Mouse (Mus musculus) myocyte (in vitro differentiated cells): ENCODE measurements at regions not wholly inside any gene's neighbourhood (a gene's known extent, or its start where the extent isn't known, plus 50 kb on each side); places are given as distances from the start of the nearest gene placed in this dataset.

Experiments used
- E2F4 ChIP-seq: IDR thresholded peaks from one replicate; pipeline ENCODE4 v1.6.1; 2011; ENCODE audit warnings: mild to moderate bottlenecking, control low read depth, moderate library complexity; ENCODE audit not compliant: insufficient read depth
- MAX ChIP-seq: IDR thresholded peaks from one replicate; pipeline ENCODE4 v1.6.1; 2011; ENCODE audit warnings: low read depth, mild to moderate bottlenecking, control low read depth
- POLR2A ChIP-seq: IDR thresholded peaks from one replicate; pipeline ENCODE4 v1.6.1; 2011; ENCODE audit warnings: low read depth, mild to moderate bottlenecking, control low read depth, moderate library complexity; ENCODE audit not compliant: insufficient read length
- POLR2AphosphoS2 ChIP-seq: IDR thresholded peaks from one replicate; pipeline ENCODE4 v1.6.1; 2011; ENCODE audit warnings: low read depth, control low read depth; ENCODE audit not compliant: insufficient read length
- TCF12 ChIP-seq: IDR thresholded peaks from one replicate; pipeline ENCODE4 v1.6.1; 2011; ENCODE audit warnings: mild to moderate bottlenecking, control low read depth; ENCODE audit not compliant: poor library complexity, insufficient read depth, severe bottlenecking
- TCF3 ChIP-seq: IDR thresholded peaks from one replicate; pipeline ENCODE4 v1.6.1; 2011; ENCODE audit warnings: low read depth, control low read depth; ENCODE audit not compliant: insufficient read length
- USF1 ChIP-seq: IDR thresholded peaks from one replicate; pipeline ENCODE4 v1.6.1; 2011; ENCODE audit warnings: low read depth, mild to moderate bottlenecking, control low read depth, moderate library complexity

DNA sequence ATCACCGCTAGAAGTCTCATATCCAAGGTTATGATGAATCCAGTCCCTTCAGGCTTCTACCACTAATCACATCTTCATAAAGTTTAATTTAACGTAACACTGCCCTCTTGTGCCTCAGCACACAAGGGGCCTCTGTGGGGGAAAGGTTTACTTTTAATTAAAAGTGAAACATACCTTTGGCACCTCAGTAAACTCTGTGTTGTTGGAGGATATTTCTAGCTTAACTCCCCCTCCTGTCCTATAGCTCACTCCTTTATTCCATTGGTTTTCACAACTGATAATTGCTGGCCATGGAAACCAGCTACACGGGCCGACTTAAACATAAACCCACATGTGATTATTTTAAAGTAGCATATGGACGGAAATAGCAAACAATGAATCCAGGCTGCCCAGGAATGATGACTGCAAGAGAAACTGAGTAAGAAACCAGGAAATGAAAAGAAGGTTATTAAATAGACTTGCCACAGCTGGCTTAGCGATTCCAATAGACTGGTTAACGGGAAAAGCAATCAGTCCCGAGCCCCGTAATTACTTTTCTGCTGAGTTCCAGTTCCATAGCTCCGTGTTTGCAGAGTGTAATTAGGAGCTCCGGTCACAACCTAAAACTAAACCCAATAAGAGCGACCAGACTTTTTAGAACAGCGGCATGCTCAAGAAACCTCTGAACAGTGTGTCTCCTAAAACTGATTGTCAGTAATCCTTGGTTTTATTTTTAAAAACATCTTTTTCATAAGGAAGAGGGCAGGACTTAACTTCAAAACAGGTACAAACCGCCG is 600.2 kb upstream of the Adamts9 start:
- TF ChIP-seq E2F4 (no peak), POLR2A (no peak), USF1 (no peak), TCF12 (no peak), MAX (no peak), TCF3 (no peak), POLR2AphosphoS2 (no peak)
